Mouse (Mus musculus): ENCODE data around the gene Mgat5b. TPM values are rescaled to one million over a fixed set of nuclear protein-coding genes. Genes with fewer than 3 reads are reported as not detected.

The Mgat5b gene
- total RNA-seq, 2 experiments from 2014 or later, result 80.0 to 92.0 TPM

- TF ChIP-seq CTCF (IDR thresholded peaks at IDR 0.05), result peak; percentile 26
- intact Hi-C loops (cut with DNase I), result no loop called here
- no peak for DNase-seq (ENCODE audit: extremely low spot score in 1 of 2, low spot score in 2 of 2)
- no peak overlapping the region for H3K4me3 ChIP-seq
- no peak overlapping the region for H3K27ac ChIP-seq
These were observed 104.9 kb downstream of the Mgat5b start for GRCm38 (mm10) chr11:117023537-117023936.

DNA sequence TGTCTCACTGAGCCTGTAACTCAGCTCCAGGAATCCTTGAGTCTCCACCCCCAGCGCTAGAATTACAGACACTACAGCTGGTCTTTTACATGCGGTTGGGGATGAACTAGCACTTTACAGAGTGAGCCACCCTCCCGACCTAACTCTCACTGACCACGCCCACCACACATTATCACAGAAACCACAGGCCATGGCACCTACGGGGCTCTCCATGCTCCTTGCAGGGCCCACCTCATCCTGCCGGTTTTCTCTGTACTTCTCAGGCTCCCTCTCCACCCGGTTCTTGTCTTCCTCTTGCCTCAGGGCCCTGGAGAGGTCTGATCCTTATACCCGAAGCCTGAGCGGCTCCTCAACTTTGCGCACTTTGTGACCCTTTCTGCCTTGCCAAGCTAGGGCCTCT lies 109.0 kb downstream of the Mgat5b start:
- Histone ChIP-seq H3K27ac (peak overlapping the region; percentile 89; the same call in 1 of the 2 replicates), H3K4me3 (no peak overlapping the region)
- TF ChIP-seq CTCF (IDR thresholded peaks at IDR 0.05), result no peak
- no peak for DNase-seq (ENCODE audit: extremely low spot score in 1 of 2, low spot score in 2 of 2)
- intact Hi-C loops (cut with DNase I), result no loop called here

DNA sequence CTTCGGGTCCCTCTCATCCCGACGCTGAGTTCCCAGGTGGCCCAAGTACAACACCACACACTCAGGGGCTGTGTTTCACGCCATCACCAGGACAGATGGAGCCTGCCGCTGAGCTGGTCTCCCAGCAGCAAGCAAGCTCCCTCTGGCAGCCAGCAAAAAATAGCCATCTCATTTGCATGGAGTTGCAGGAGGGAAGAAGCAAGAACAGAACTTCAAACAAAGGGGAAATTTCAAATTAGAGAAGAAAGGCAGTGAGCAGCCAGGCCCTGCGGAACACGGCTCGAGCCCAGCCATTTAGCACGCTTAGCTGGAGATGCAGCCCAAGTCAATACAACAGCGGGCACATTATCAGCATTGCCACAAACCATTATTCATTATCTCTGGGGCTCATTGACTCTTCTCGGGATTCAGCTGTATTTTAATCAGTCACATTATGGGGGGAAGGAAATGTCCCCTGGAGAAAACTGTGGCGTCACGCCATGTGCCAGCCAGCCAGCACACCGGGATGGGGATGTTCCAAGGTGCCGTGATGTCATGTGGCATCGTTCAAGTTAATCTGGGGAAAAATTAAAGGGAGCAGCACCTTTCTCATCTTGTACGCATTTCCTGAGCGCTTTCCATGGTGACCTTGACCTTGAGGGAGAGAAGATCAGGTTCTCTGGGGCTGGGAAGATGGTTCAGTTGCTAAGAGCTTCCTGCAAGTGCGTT lies 110.4 kb downstream of the Mgat5b start:
- DNase-seq (ENCODE audit: extremely low spot score in 1 of 2, low spot score in 2 of 2), result peak; percentile 34 to 56
- no peak; the same call in 1 of the 2 replicates for TF ChIP-seq CTCF (IDR thresholded peaks at IDR 0.05)
- Histone ChIP-seq H3K27ac (peak overlapping the region; percentile 89), H3K4me3 (no peak overlapping the region)
- intact Hi-C loops (cut with DNase I), result no loop called here

DNA sequence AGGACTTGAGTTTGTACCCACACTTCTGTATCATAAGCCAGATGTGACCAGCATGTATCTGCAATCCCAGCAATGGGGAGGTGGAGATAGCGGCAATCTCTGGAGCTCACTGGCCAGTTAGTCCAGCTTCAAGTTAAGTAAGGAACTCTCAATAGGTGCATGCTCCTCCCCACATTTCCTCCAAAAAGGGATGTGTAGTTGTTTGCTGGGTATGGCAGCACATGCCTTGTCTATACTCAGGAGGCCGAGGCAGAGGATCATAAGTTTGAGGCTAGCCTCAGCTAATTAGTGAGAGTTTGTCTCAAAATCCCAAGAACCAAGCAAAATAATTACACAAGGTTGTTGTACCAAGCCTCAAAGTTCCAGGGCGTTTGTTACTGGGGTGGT lies 110.9 kb downstream of the Mgat5b start:
- H3K4me3 ChIP-seq, result no peak overlapping the region
- no peak for DNase-seq (ENCODE audit: extremely low spot score in 1 of 2, low spot score in 2 of 2)
- no peak for TF ChIP-seq CTCF (IDR thresholded peaks at IDR 0.05)
- intact Hi-C loops (cut with DNase I), result no loop called here
- peak overlapping the region; percentile 89 for H3K27ac ChIP-seq

- H3K27ac ChIP-seq, result peak overlapping the region; percentile 89
- DNase-seq (ENCODE audit: extremely low spot score in 1 of 2, low spot score in 2 of 2), result no peak
- intact Hi-C loops (cut with DNase I), result no loop called here
- TF ChIP-seq CTCF (IDR thresholded peaks at IDR 0.05), result no peak
- no peak overlapping the region for H3K4me3 ChIP-seq
These were observed 111.4 kb downstream of the Mgat5b start for GRCm38 (mm10) chr11:117030018-117030417.

DNA sequence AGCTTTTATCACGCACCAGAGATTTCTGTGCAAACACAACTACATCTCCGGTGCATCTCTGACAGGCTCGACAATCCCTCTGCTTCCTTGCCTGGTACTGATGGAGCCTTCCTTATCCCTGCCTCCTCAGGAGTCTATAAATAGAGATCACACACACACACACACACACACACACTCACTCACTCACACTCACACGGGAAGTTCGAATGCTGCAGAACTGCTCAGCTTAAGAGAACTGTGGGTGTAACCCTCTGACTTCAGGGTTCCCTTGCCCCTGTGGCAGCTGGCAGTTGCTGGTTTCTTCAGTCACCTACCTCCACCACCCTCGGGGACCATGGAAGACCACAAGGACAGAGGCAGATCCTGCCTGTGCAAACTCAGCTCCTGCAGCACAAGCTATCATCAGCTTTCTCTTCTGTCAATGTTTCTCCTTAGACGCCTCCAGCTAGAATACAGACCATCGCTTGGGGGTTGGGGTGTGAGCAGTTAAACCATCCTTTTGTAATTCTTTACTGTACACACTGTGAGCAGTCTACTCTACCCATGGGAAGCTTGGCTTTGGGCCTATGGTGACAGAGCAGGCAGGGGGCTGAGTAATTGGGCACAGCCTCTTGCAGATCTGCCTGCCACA lies 111.9 kb downstream of the Mgat5b start:
- intact Hi-C loops (cut with DNase I), result no loop called here
- H3K4me3 ChIP-seq, result no peak overlapping the region
- peak; percentile 45 to 57 for DNase-seq (ENCODE audit: extremely low spot score in 1 of 2, low spot score in 2 of 2)
- TF ChIP-seq CTCF (IDR thresholded peaks at IDR 0.05), result no peak
- peak overlapping the region; percentile 89 for H3K27ac ChIP-seq

- no peak for TF ChIP-seq CTCF (IDR thresholded peaks at IDR 0.05)
- intact Hi-C loops (cut with DNase I), result no loop called here
- no peak overlapping the region for H3K4me3 ChIP-seq
- peak overlapping the region; percentile 89 for H3K27ac ChIP-seq
- DNase-seq (ENCODE audit: extremely low spot score in 1 of 2, low spot score in 2 of 2), result peak; percentile 28 to 39
These were observed 112.6 kb downstream of the Mgat5b start for GRCm38 (mm10) chr11:117031249-117031648.

- H3K27ac ChIP-seq, result no peak overlapping the region
- no peak overlapping the region for H3K4me3 ChIP-seq
- intact Hi-C loops (cut with DNase I), result no loop called here
- no peak for TF ChIP-seq CTCF (IDR thresholded peaks at IDR 0.05)
- no peak for DNase-seq (ENCODE audit: extremely low spot score in 1 of 2, low spot score in 2 of 2)
These were observed 117.1 kb downstream of the Mgat5b start for GRCm38 (mm10) chr11:117035661-117036336.

Other genes starting within 250 kb of the Mgat5b start
- gene St6galnac1, start 143.4 kb upstream of the Mgat5b start, total RNA-seq (2021), result not detected
- 10 to 100 TPM; 15.3 to 22.5 TPM for gene Mxra7, start 90.8 kb upstream of the Mgat5b start, total RNA-seq (2021)
- gene Mettl23, start 75.6 kb upstream of the Mgat5b start, total RNA-seq (2021), result 10 to 100 TPM; 23.9 to 26.3 TPM
- gene Jmjd6, start 75.4 kb upstream of the Mgat5b start, total RNA-seq (2021), result 10 to 100 TPM; 29.7 to 35.9 TPM
- 10 to 100 TPM; 39.3 to 41.8 TPM for gene Mfsd11, start 66.4 kb upstream of the Mgat5b start, total RNA-seq (2021)
- 100 to 1,000 TPM; 150 to 158 TPM for gene Srsf2, start 65.8 kb upstream of the Mgat5b start, total RNA-seq (2021)
- 100 to 1,000 TPM; 198 to 229 TPM for gene Sec14l1, start 196.3 kb downstream of the Mgat5b start, total RNA-seq (2021)